Mouse (Mus musculus): Measurements from ENCODE around the gene 2410015M20Rik. TPM values are rescaled to one million over a fixed set of nuclear protein-coding genes. Genes with fewer than 3 reads are reported as not detected.
A peak's percentile ranks its signal among the peaks of the same experiment; 100 is the strongest.

Gene 2410015M20Rik
- polyA plus RNA-seq, 1 experiment = 162 TPM

GRCm38 (mm10) chr17:56583071-56583470, 26.5 kb downstream of the 2410015M20Rik start:
- DNase-seq (ENCODE audit: extremely low spot score in 1 of 2, low spot score in 1 of 2) = no peak

- DNase-seq (ENCODE audit: extremely low spot score in 1 of 2, low spot score in 1 of 2) = no peak
These were observed 36.6 kb downstream of the 2410015M20Rik start for GRCm38 (mm10) chr17:56572939-56573338.

- DNase-seq (ENCODE audit: extremely low spot score in 1 of 2, low spot score in 1 of 2) = no peak
These were observed 37.4 kb downstream of the 2410015M20Rik start for GRCm38 (mm10) chr17:56572154-56572553.

GRCm38 (mm10) chr17:56570287-56570686, 39.3 kb downstream of the 2410015M20Rik start:
- DNase-seq (ENCODE audit: extremely low spot score in 1 of 2, low spot score in 1 of 2) = no peak

DNA sequence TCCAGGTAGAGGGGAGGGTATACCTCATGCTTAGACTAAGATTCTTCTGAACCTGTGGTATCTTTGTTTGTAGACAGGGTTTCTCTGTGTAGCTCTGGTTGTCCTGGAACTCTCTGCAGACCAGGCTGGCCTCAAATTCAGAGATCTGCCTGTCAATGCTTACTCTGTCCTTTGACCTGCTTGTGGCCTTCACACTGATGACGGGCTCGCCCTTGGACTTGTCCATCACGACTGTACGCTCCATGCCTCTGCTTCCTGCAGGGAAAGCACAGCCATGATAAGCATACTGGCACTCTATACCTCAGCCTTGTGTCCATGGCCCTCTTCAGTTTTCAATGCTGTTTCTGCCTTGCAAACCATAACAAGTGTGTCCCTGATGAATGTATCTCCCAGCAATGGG, 42.2 kb downstream of the 2410015M20Rik start:
- DNase-seq (ENCODE audit: extremely low spot score in 1 of 2, low spot score in 1 of 2) = no peak

- no peak for DNase-seq (ENCODE audit: extremely low spot score in 1 of 2, low spot score in 1 of 2)
These were observed 42.7 kb downstream of the 2410015M20Rik start for GRCm38 (mm10) chr17:56566918-56567317.

- no peak for DNase-seq (ENCODE audit: extremely low spot score in 1 of 2, low spot score in 1 of 2)
These were observed 43.3 kb downstream of the 2410015M20Rik start for GRCm38 (mm10) chr17:56566293-56566692.

DNA sequence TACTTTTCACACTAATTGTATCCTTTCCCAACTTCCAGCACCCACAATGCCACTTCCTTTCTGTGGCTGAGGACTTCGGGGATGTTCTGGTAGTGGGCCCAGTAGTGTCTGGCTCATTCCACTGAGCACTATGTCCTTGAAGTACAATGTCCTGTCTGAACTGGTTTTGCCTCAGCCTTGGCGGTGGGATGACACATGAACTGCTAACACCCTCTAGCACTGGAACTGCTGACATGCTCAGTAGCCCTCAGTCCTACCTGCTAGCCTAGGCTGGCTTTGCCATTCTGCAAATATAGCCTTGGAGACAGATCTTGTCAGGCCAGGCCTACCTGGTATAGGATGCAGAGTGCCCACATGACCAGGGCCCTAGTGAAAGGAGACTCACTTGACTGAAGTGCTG, 47.7 kb downstream of the 2410015M20Rik start:
- no peak for DNase-seq (ENCODE audit: extremely low spot score in 1 of 2, low spot score in 1 of 2)

- DNase-seq (ENCODE audit: extremely low spot score in 1 of 2, low spot score in 1 of 2) = no peak
These were observed 49.4 kb downstream of the 2410015M20Rik start for GRCm38 (mm10) chr17:56560131-56560530.

GRCm38 (mm10) chr17:56559386-56559785, 50.2 kb downstream of the 2410015M20Rik start:
- no peak for DNase-seq (ENCODE audit: extremely low spot score in 1 of 2, low spot score in 1 of 2)

DNA sequence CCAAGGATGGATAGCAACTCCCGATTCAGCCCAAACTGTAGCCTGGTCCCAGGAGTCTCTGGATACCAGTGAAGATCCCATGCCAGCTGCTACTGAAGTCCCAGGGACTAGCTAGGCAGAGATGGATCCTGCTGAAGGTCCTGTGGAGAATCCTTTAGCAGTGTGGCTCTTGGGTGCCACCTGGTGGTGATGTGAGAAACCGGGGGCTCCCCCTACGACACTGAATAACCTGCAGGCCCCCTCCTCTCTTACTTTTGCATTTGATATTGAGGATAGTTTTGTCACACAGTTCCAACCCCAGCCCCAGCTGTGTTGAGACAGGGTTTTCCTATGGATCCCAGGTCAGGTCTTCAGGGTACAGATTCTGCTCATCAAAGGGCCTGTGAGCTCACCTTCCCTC, 51.1 kb downstream of the 2410015M20Rik start:
- DNase-seq (ENCODE audit: extremely low spot score in 1 of 2, low spot score in 1 of 2) = peak in 1 of 2 experiments; percentile 81

Other genes starting within 250 kb of the 2410015M20Rik start
- 622 and 690 TPM in 2 replicates for gene Ptprs, start 133.3 kb downstream of the 2410015M20Rik start, polyA plus RNA-seq (2012; rRNA removed)
- not detected in 2 replicates for gene Znrf4, start 97.3 kb downstream of the 2410015M20Rik start, polyA plus RNA-seq (2012; rRNA removed)
- 3.1 and 3.7 TPM in 2 replicates for gene Gm20219, start 55.4 kb downstream of the 2410015M20Rik start, polyA plus RNA-seq (2012; rRNA removed)
- 160 and 162 TPM in 2 replicates for gene Safb2, start 25.2 kb downstream of the 2410015M20Rik start, polyA plus RNA-seq (2012; rRNA removed)
- gene Safb, start 24.9 kb downstream of the 2410015M20Rik start, polyA plus RNA-seq (2012; rRNA removed) = 140 and 144 TPM in 2 replicates
- gene Rpl36, start 3.6 kb upstream of the 2410015M20Rik start, polyA plus RNA-seq (2012; rRNA removed) = 1,013 and 1,153 TPM in 2 replicates
- gene Lonp1, start 17.1 kb upstream of the 2410015M20Rik start, polyA plus RNA-seq (2012; rRNA removed) = 72.2 and 86.2 TPM in 2 replicates
- gene Catsperd, start 18.4 kb upstream of the 2410015M20Rik start, polyA plus RNA-seq (2012; rRNA removed) = 2.4 and 2.6 TPM in 2 replicates
- 103 and 110 TPM in 2 replicates for gene Ranbp3, start 63.5 kb upstream of the 2410015M20Rik start, polyA plus RNA-seq (2012; rRNA removed)
- gene Ndufa11, start 108.0 kb upstream of the 2410015M20Rik start, polyA plus RNA-seq (2012; rRNA removed) = 336 and 372 TPM in 2 replicates
- 18.7 and 22.4 TPM in 2 replicates for gene Vmac, start 108.3 kb upstream of the 2410015M20Rik start, polyA plus RNA-seq (2012; rRNA removed)
- gene Nrtn, start 147.8 kb upstream of the 2410015M20Rik start, polyA plus RNA-seq (2012; rRNA removed) = 5.9 and 7.4 TPM in 2 replicates
- gene Dus3l, start 155.0 kb upstream of the 2410015M20Rik start, polyA plus RNA-seq (2012; rRNA removed) = 145 and 149 TPM in 2 replicates
- 3.5 and 4.2 TPM in 2 replicates for gene Prr22, start 160.5 kb upstream of the 2410015M20Rik start, polyA plus RNA-seq (2012; rRNA removed)
- 3.6 and 4.0 TPM in 2 replicates for gene Rfx2, start 221.2 kb upstream of the 2410015M20Rik start, polyA plus RNA-seq (2012; rRNA removed)

Data from frontal cortex, adult 2 months (tissue).